Mouse (Mus musculus) hindbrain, postnatal 0 days (tissue): ENCODE results near the gene Slc36a3. TPM values are rescaled to one million over a fixed set of nuclear protein-coding genes. Genes with fewer than 3 reads are reported as not detected.
A peak's percentile ranks its signal among the peaks of the same experiment; 100 is the strongest.

Source experiments
- ATAC-seq: fragments of 200-750 bp; cut with Nextera tagmentation; 2 replicates; pipeline ENCODE4 v1.8.0; 2017; ENCODE audit warnings: mild to moderate bottlenecking, moderate TSS enrichment, moderate library complexity
- DNase-seq: peaks from one replicate; pipeline ENCODE4 v3.0.0-alpha.2; 2015; ENCODE audit warnings: low spot score
- H3K27ac ChIP-seq: fragments of 300-500 bp; sonication (generic); 2 replicates; pipeline ENCODE4 v1.5.1; 2014; ENCODE audit warnings: mild to moderate bottlenecking
- H3K27me3 ChIP-seq: fragments of 300-500 bp; sonication (generic); 2 replicates; pipeline ENCODE4 v1.6.1; 2014; ENCODE audit warnings: low read length, mixed read lengths; ENCODE audit not compliant: insufficient read depth
- H3K36me3 ChIP-seq: fragments of 300-500 bp; sonication (generic); 2 replicates; pipeline ENCODE4 v1.6.1; 2014; ENCODE audit warnings: low read length, mixed read lengths; ENCODE audit not compliant: insufficient read depth
- H3K4me1 ChIP-seq: fragments of 300-500 bp; sonication (generic); 2 replicates; pipeline ENCODE4 v1.6.1; 2014; ENCODE audit warnings: antibody characterized with exemption, low read length, mixed read lengths; ENCODE audit not compliant: insufficient read depth
- H3K4me2 ChIP-seq: fragments of 300-500 bp; sonication (generic); 2 replicates; pipeline ENCODE4 v1.6.1; 2014; ENCODE audit warnings: low read depth, mild to moderate bottlenecking, low read length, moderate library complexity, mixed read lengths
- H3K4me3 ChIP-seq: fragments of 300-500 bp; sonication (generic); 2 replicates; pipeline ENCODE4 v1.5.1; 2014; ENCODE audit warnings: low read length
- H3K9ac ChIP-seq: fragments of 300-500 bp; sonication (generic); replicated peaks from 2 replicates; pipeline ENCODE4 v1.6.1; 2014; ENCODE audit warnings: mild to moderate bottlenecking, low read length, moderate library complexity, mixed read lengths
- H3K9me3 ChIP-seq: fragments of 300-500 bp; sonication (generic); 2 replicates; pipeline ENCODE4 v1.6.1; 2016; ENCODE audit warnings: low read length, mixed read lengths
- CTCF ChIP-seq: IDR thresholded peaks from 2 replicates; pipeline ENCODE4 v1.5.1; 2016; ENCODE audit warnings: antibody characterized with exemption, control low read depth, low read depth
- WGBS: fragments of 180-500 bp; shearing (Covaris S2); extraction: QIAGEN DNeasy Blood & Tissue Kit; methylation state at CpG from one replicate; pipeline ENCODE4 v1.1.7; 2014; 5-methylcytosine and 5-hydroxymethylcytosine counted together
- polyA plus RNA-seq: library from polyadenylated mRNA; unstranded; fragments of >200 nt; fragmentation: Nextera tagmentation; extraction: Ambion mirVana; gene quantifications from 2 replicates; pipeline ENCODE4 v1.2.1, GENCODE M21; 2015
- total RNA-seq: library from RNA; depleted of rRNA; stranded (reverse); fragments of >200 nt; gene quantifications from 2 replicates; pipeline ENCODE4 v1.2.3, GENCODE M21; 2014

The Slc36a3 gene
- total and polyA plus RNA-seq, 2 experiments from 2014 or later, result not detected

DNA sequence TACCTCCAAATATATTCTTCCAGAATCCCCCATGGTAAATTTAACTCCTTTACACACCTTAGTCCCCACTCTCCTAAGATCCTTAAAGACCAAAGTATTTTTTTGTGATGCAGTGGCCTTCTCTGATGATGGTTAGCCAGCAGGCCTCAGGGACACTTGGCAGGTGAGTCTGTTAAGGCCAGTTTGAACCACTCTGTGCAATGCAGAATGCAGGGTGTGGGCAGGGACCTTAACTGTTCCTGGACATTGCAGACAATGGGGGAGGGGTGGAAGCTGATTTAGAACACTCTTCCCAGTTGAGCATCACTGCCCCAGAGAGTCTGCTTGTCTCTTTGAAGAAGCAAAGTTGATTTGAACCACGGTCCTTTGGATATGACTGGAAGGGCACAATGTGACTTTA, 4.7 kb downstream of the Slc36a3 start:
- ATAC-seq, result no peak
- H3K9ac ChIP-seq, result no peak overlapping the region
- H3K27ac ChIP-seq, result no peak overlapping the region
- no peaks in the 10 kb centered on the region for H3K4me1 ChIP-seq
- TF ChIP-seq CTCF, result no peak
- H3K9me3 ChIP-seq, result no peaks in the 10 kb centered on the region
- WGBS, result 55% methylated on average over 1 of the region's 1 CpGs
- no peak overlapping the region for H3K4me2 ChIP-seq
- DNase-seq, result no peak
- no peak overlapping the region for H3K4me3 ChIP-seq
- no peaks in the 10 kb centered on the region for H3K36me3 ChIP-seq
- no peaks in the 10 kb centered on the region for H3K27me3 ChIP-seq

DNA sequence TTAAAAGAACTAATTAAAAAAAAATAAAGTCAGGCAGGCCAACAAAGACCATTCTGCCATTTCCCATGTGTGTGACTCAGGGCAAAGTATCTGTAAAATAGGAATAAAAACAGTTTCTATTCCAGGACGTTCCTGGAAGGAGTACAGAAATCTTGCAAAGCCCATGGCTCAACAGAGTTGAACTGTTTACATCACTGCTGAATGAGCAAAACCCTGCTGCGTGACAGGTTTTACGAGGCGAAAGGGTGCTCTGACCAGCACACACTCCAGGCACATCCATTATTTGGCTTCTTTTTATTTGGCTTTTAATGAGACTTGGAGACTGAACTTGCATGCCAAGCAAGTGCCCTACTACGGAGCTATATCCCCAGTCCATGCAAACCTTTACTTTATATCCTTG, 7.5 kb downstream of the Slc36a3 start:
- Histone ChIP-seq H3K9me3 (no peaks in the 10 kb centered on the region), H3K36me3 (no peaks in the 10 kb centered on the region), H3K4me1 (no peaks in the 10 kb centered on the region), H3K27me3 (no peaks in the 10 kb centered on the region), H3K4me2 (no peak overlapping the region), H3K27ac (no peak overlapping the region), H3K9ac (no peak overlapping the region), H3K4me3 (no peak overlapping the region)
- DNase-seq (no peak), ATAC-seq (no peak)
- WGBS, result 71% methylated on average over 5 of the region's 5 CpGs
- no peak for TF ChIP-seq CTCF

DNA sequence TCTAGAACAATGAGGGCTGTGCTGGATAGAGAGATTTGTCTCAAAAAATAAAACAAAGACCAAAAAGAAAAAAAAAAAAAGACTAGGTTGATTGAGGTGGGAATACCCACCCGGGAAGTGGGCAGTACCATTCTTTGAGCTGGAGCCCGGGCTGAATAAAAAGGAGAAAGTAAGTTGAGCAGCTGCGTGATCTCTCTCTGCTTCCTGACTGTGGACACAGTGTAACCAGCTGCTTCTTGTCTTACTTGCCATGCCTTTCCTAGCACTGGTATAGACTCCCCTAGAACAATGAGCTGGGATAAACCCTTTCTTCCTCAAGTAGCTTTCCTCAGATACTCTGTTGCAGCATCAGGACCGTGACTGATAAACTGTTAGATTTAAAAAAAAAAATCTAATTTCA, 10.0 kb downstream of the Slc36a3 start:
- Histone ChIP-seq H3K36me3 (no peaks in the 10 kb centered on the region), H3K27ac (no peak overlapping the region), H3K4me1 (no peaks in the 10 kb centered on the region), H3K9me3 (no peaks in the 10 kb centered on the region), H3K27me3 (no peaks in the 10 kb centered on the region), H3K4me2 (no peak overlapping the region), H3K9ac (no peak overlapping the region), H3K4me3 (no peak overlapping the region)
- WGBS, result 79% methylated on average over 4 of the region's 4 CpGs
- no peak for DNase-seq
- no peak for ATAC-seq
- no peak for TF ChIP-seq CTCF

DNA sequence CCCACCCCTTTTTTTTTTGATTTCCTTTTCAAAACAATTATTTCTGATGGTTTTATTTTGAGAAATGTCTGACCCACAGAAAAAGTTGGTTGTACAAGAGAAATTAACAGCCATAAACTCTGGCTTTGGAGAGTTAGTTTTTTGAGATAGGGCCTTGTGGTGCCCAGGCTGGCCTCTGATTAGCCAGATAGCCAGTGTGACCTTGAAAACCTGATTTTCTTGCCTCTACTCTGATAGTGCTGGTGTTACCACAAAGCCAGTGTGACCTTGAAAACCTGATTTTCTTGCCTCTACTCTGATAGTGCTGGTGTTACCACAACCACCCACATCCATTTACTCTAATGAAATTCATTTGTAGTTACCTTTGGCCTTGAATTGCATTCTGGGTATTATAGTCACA, 13.9 kb downstream of the Slc36a3 start:
- Histone ChIP-seq H3K4me1 (no peaks in the 10 kb centered on the region), H3K27me3 (no peaks in the 10 kb centered on the region), H3K27ac (no peak overlapping the region), H3K9me3 (no peaks in the 10 kb centered on the region), H3K36me3 (no peaks in the 10 kb centered on the region), H3K4me2 (no peak overlapping the region), H3K9ac (no peak overlapping the region), H3K4me3 (no peak overlapping the region)
- no peak for TF ChIP-seq CTCF
- DNase-seq (no peak), ATAC-seq (no peak)

DNA sequence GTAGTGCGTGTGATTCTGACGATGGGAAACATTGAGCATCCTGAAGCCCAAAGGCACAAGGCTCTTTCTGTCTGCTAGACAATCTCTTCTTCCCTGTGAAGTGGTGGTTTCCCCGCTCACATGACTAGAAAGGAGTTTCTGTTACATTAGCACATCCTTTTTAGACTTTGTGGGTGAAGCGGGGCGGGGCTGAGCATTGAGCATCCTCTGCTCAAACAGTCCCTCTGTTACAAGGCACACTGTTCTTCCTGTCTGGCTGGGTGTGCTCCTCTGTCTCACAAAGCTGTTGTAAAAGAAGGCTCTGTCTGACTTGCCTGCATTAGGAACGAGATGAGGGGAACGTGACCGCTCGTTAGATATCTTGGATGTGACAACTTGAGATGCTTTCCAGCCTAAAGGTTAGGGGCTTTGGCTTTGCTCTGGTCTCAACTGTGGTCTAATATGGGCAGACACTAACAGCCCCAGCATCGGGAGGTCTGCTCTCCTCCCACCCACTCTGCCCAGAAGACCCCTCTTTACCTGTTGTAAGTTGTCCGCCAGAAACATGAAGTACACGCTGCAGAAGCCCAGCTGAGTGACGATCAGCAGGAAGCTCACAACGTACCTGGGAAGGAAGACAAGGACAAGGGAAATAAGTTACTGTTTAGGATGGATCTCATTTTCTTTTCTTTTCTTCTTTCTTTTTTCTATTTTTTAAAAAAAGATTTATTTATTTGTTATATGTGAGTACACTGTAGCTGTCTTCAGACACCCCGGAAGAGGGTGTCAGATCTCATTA, 14.5 kb downstream of the Slc36a3 start:
- Histone ChIP-seq H3K27ac (no peak overlapping the region), H3K4me1 (no peaks in the 10 kb centered on the region), H3K9me3 (no peaks in the 10 kb centered on the region), H3K9ac (no peak overlapping the region), H3K4me2 (no peak overlapping the region), H3K27me3 (no peaks in the 10 kb centered on the region), H3K4me3 (no peak overlapping the region), H3K36me3 (no peaks in the 10 kb centered on the region)
- no peak for TF ChIP-seq CTCF
- ATAC-seq (peak; percentile 38; the same call in 1 of the 2 replicates), DNase-seq (no peak)
- 77% methylated on average over 15 of the region's 15 CpGs for WGBS

DNA sequence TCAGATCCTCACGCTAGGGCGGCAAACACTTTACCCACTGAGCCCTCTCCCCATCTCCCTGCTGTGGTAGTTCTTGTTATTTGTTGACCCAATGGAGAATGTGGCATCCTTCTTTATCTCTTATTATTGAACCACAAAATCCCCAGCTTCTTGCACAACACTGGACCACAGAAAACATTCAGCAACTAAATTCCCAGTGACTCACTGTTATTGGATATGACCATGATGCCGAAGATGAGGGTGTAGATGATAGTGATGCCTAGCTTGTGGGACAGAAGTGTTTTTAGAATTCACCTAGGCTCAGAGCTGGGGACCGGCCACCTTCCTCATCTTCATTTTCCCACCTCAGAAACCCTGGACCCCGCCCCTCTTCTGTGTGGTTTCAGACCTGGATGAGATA, 16.6 kb downstream of the Slc36a3 start:
- Histone ChIP-seq H3K27me3 (no peaks in the 10 kb centered on the region), H3K4me1 (no peaks in the 10 kb centered on the region), H3K36me3 (no peaks in the 10 kb centered on the region), H3K9ac (no peak overlapping the region), H3K4me3 (no peak overlapping the region), H3K4me2 (no peak overlapping the region), H3K27ac (no peak overlapping the region), H3K9me3 (no peaks in the 10 kb centered on the region)
- WGBS, result 84% methylated on average over 5 of the region's 5 CpGs
- ATAC-seq, result no peak
- no peak for DNase-seq
- TF ChIP-seq CTCF, result no peak

DNA sequence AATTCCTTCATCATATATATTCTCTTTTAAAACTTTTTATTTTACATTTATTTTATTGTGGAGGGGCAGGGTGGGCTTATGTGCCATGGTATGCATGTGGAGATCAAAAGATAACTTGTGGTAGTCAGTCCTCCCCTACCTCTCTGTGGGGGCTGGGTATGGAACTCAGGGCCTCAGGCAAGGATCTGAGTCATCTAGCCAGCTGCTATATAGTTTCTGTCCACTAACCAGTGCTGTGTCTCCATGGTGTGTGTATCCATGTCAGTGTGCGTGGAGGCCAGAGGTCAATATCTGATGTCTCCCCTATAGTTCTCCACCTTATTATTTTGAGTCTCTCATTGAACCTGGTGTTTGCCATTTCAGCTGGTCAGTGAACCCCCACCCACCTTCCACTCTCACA, 17.1 kb downstream of the Slc36a3 start:
- Histone ChIP-seq H3K4me1 (no peaks in the 10 kb centered on the region), H3K9ac (no peak overlapping the region), H3K4me2 (no peak overlapping the region), H3K4me3 (no peak overlapping the region), H3K9me3 (no peaks in the 10 kb centered on the region), H3K27ac (no peak overlapping the region), H3K36me3 (no peaks in the 10 kb centered on the region), H3K27me3 (no peaks in the 10 kb centered on the region)
- 93% methylated on average over 1 of the region's 1 CpGs for WGBS
- no peak for ATAC-seq
- DNase-seq, result no peak
- no peak for TF ChIP-seq CTCF
